Mouse (Mus musculus): ENCODE data around the gene Galr2. TPM values are rescaled to one million over a fixed set of nuclear protein-coding genes. Genes with fewer than 3 reads are reported as not detected.

Galr2 gene
- polyA plus RNA-seq, 1 experiment: 9.5 TPM

DNA sequence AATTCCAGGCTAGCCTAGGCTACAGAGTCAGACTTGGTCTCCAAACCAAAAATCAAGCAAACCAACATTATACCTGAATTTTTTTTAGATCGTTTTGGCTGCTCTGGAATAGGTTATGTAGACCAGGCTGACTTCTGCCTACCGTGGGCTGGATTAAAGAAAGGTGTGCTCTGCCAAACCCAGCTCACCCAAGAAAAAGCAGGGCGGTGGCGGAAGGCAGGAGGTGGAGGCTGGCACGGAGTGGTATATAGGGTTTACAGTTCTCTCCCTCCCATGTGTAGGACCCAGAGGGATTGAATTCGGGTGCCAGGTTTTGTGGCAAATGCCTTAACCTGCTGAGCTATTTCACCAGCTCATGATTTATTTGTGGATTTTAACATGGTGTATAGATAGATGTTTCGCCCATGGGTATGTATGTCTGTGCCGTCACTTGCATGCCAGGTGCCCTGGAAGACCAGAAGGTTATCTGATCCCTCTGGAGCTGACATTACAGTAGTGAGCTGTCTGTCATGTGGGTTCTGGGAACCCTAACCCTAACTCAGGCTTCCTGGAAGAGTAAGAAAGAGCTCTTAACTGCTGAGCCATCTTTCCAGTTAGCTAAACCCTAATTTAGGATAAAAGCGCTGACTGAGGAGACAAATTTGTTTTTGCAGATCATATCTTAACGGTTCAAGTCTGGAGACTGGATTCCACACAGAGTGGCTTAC lies 26.4 kb downstream of the Galr2 start, which contains the start of gene Exoc7:
Gene Exoc7, minus strand, starts transcription at position 215 of the 707 bp plus-strand sequence.
- DNase-seq (ENCODE audit: low spot score): no peak

- no peak for DNase-seq (ENCODE audit: low spot score)
Measured at GRCm38 (mm10) chr11:116307762-116308531, 27.2 kb downstream of the Galr2 start.

- DNase-seq (ENCODE audit: low spot score): no peak
Measured at GRCm38 (mm10) chr11:116309601-116310000, 28.9 kb downstream of the Galr2 start.

DNA sequence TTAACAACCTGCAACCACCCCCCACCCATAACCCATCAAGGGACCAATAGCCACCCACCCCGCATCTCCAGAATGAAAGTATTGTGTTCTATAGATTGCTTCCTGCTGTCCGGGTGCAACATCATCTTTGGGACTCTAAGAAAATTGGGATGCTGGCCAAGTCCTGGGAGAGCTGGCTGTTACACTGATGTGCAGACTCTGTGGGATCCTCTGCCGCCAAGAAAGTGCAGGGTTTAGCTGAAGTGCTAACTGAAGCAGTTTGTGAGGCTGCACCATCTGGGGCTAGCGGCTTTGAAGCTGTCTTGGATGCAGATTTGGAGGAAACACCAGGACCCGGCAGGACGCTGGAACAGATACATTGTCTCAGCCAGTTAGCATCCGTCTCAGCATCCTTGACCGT lies 30.4 kb downstream of the Galr2 start:
- DNase-seq (ENCODE audit: low spot score): no peak

DNA sequence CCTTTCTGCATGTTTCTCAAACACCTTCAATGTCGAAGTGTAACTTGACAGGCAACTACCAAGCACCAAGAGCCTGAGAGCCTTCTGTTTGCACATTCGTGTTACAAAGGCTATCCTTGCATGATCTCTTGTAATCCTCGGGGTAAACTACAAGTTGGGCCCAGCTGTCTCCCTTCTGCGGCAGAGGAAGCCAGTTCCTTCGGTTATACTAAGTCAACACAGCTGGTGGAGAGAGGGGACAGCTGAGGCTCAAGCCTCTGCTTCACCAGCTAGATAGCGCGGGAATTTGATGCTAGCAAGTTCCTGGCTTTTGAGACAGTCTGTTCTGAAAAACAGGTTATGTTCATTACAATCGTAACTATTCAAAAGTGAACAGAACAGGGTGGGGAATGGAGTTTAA lies 31.6 kb downstream of the Galr2 start:
- no peak for DNase-seq (ENCODE audit: low spot score)

DNA sequence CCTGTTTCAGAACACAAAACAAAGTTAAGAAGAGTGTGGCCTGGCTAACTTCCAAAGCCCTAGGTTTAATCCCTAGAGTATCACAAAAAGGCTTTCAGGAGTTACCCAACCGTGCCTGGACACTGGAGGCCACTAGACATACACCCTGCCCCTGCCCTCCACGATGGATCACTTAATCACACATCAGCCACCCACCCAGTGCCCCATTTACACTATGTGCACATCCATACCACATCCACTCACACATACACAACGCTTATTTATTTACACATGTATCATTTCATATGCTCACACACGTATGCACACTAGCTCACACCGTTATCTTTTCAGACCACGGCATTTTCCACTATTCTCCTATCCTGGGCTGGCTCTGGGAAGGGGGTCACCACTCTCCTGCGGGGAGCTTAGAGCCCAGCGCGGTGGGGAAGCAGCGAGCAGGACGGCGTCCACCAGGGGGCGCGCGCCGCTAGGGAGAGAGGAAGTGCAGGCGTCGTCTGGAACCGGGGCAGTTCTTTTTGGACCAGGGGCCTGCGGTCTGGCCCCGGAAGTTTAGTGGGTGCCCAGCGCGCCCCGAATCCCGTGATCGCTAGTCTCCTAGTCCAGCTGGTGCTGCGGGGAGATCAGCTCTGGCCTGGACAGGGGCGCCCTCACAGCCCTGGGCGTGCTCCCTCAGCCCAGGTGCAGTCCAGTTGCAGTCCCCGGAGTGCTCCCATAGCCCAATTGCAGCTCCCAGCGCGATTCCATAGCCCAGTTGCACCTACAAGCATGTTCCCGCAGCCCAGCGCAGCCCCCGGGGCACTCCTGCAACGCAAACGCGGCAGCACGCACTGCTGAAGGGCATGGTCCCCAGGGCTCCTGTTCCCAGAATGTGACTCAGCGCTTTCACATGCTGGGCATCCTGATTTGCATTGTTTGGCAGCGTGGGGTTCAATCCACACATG lies 38.2 kb downstream of the Galr2 start:
- DNase-seq (ENCODE audit: low spot score): peak; percentile 90

GRCm38 (mm10) chr11:116326963-116327603 lies 46.3 kb downstream of the Galr2 start:
- DNase-seq (ENCODE audit: low spot score): peak; percentile 52

DNA sequence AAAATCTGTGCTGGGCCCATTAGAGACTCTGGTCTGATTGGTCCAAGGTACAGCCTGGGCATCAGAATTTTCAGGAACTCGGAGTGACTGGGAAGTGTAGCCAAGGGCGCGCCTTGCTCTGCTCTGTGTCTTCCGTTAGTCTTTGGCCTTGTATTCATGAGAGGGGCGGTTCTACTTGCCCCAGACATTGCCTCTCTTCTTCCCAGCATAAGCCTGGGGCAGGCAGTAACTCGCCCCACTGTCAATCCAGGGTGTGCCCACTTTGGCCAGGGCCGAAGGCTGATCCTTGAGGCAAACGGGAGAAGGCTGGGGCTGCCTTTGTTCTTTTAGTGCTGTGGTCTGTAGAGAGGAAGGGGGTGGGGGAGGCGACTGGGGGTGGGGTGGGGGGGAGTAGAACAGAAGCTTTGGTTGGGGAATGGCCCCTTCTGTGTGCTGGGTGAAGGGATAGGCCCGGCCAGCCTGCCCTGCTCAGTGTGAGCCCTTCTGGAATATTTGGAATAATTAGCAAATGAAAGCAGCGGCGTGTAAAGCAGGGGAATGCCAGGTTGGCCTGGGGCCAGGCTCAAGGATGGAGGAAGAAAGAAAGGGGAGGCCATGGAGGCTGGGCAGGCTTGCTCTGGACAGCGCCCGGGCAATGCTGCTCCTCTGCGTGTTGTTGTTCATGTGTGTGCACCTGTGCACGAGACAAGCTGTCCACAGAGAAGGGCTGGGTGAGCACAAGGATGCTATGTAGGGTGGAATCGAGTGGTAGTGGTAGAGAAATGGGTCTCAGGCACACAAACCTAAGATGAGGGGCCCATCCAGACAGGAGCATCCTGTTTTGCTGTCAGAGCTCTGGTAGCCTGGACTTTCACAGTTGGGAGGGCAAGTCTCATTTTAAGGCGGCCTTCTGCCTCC lies 48.8 kb downstream of the Galr2 start:
- DNase-seq (ENCODE audit: low spot score): no peak

- no peak for DNase-seq (ENCODE audit: low spot score)
Measured at GRCm38 (mm10) chr11:116330211-116330518, 49.4 kb downstream of the Galr2 start.

- DNase-seq (ENCODE audit: low spot score): no peak
Measured at GRCm38 (mm10) chr11:116332232-116332982, 51.7 kb downstream of the Galr2 start.

- DNase-seq (ENCODE audit: low spot score): no peak
Measured at GRCm38 (mm10) chr11:116332983-116333270, 52.2 kb downstream of the Galr2 start.

Other genes starting within 250 kb of the Galr2 start
- gene Unc13d, start 203.0 kb upstream of the Galr2 start, polyA plus RNA-seq (2012; rRNA removed): 4.5 and 5.6 TPM in 2 replicates
- gene Wbp2, start 193.9 kb upstream of the Galr2 start, polyA plus RNA-seq (2012; rRNA removed): 119 and 147 TPM in 2 replicates
- gene Trim47, start 153.7 kb upstream of the Galr2 start, polyA plus RNA-seq (2012; rRNA removed): 33.1 and 40.7 TPM in 2 replicates
- gene Trim65, start 149.8 kb upstream of the Galr2 start, polyA plus RNA-seq (2012; rRNA removed): 9.6 and 11.8 TPM in 2 replicates
- gene Mrpl38, start 142.1 kb upstream of the Galr2 start, polyA plus RNA-seq (2012; rRNA removed): 21.4 and 29.3 TPM in 2 replicates
- 46.8 and 47.7 TPM in 2 replicates for gene Fbf1, start 112.8 kb upstream of the Galr2 start, polyA plus RNA-seq (2012; rRNA removed)
- 45.1 and 57.1 TPM in 2 replicates for gene Ten1, start 82.1 kb upstream of the Galr2 start, polyA plus RNA-seq (2012; rRNA removed)
- 94.7 and 106 TPM in 2 replicates for gene Acox1, start 81.9 kb upstream of the Galr2 start, polyA plus RNA-seq (2012; rRNA removed)
- gene Evpl, start 42.9 kb upstream of the Galr2 start, polyA plus RNA-seq (2012; rRNA removed): 16.9 and 24.7 TPM in 2 replicates
- 75.0 and 78.3 TPM in 2 replicates for gene Srp68, start 6.7 kb upstream of the Galr2 start, polyA plus RNA-seq (2012; rRNA removed)
- gene Exoc7, start 26.3 kb downstream of the Galr2 start, polyA plus RNA-seq (2012; rRNA removed): 40.4 and 51.0 TPM in 2 replicates
- gene Foxj1, start 54.5 kb downstream of the Galr2 start, polyA plus RNA-seq (2012; rRNA removed): 0.24 and 0.34 TPM in 2 replicates
- gene Rnf157, start 132.1 kb downstream of the Galr2 start, polyA plus RNA-seq (2012; rRNA removed): 5.0 and 8.3 TPM in 2 replicates
- 89.8 and 104 TPM in 2 replicates for gene Ubald2, start 153.2 kb downstream of the Galr2 start, polyA plus RNA-seq (2012; rRNA removed)
- 0.06 and 0.12 TPM in 2 replicates for gene Qrich2, start 185.3 kb downstream of the Galr2 start, polyA plus RNA-seq (2012; rRNA removed)
- gene Prpsap1, start 213.3 kb downstream of the Galr2 start, polyA plus RNA-seq (2012; rRNA removed): 154 and 165 TPM in 2 replicates
- 18.2 and 21.8 TPM in 2 replicates for gene Sphk1, start 250.0 kb downstream of the Galr2 start, polyA plus RNA-seq (2012; rRNA removed)

Data from urinary bladder, adult 2 months (tissue).